Mouse (Mus musculus) granulocyte monocyte progenitor cell, adult 5-6 weeks (primary cell): ENCODE measurements around the gene Zswim1. TPM values are rescaled to one million over a fixed set of nuclear protein-coding genes. Genes with fewer than 3 reads are reported as not detected.
"Not testable (repeated sequence)": the region's sequence is repeated elsewhere in the genome, so short reads cannot be mapped to it uniquely, and the experiment has no call there.

Experiments
- ATAC-seq: replicated peaks from 2 replicates; pipeline ENCODE4 v1.8.0; 2016; ENCODE audit warnings: mild to moderate bottlenecking, moderate TSS enrichment, inconsistent platforms; ENCODE audit not compliant: poor library complexity, severe bottlenecking
- total RNA-seq, 2 experiments: library from RNA; stranded (forward) in 1 of 2; stranded (reverse) in 1 of 2; fragments of 200-712, 200-1000 nt in 1 of 2; fragments of >200 nt in 1 of 2; fragmentation: Nextera tagmentation in 1 of 2; gene quantifications; 2 replicates each; pipeline ENCODE4 v1.2.3; 2014 to 2017

Gene Zswim1
- total RNA-seq, 2 experiments from 2014 or later, result 3.5 to 5.8 TPM

DNA sequence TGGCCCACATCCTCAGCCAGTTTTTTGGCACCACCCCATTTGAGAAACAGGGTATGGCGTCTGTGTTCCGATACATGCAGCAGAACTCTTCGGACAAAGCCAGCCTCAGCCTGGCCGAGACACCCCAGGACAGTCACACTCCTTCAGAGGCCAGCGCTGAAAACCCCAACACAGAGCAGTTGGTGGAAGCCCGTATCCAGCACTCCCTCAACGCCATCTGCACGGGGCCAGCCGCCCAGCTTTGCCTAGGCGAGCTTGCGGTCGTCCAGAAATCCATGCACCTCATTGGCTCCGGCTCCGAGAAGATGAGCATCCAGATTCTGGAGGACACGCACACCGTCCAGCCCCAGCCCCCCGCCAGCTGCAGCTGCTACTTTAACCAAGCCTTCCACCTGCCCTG, 3.0 kb downstream of the Zswim1 start:
- ATAC-seq, result no peak

DNA sequence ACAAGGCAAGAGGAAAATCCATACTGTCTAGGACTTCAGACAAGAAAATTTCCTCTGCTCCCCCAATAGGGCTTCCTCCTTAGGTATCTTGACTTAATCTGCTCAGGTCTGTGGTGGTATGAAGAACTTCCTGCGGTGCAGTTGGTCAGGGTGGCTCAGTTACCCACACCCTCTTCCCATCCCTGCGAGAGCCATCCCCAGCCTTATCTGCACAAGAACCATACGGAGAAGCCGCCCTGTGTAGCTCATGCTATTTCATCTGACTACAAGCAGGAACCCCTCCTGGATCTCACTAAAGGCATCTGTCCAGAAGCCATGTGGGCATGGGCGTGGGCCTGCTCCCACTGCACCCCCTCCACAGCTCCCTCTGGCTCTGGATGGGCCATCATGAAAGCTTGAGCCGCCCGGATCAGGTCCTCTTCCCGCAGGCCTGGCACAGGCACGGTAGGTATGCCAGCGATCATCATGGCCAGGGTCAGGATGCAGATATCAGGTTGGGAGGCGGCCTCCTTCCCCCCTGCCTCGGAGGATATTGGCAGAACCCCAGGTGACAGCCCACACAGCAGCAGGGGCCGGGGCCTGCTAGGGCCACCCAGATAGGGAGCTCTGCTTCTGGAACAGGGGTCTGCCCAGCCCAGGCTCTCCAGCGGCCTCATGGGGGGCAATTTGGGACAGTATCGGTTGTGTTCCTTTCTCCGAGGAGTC, 4.8 kb downstream of the Zswim1 start:
- no peak for ATAC-seq

DNA sequence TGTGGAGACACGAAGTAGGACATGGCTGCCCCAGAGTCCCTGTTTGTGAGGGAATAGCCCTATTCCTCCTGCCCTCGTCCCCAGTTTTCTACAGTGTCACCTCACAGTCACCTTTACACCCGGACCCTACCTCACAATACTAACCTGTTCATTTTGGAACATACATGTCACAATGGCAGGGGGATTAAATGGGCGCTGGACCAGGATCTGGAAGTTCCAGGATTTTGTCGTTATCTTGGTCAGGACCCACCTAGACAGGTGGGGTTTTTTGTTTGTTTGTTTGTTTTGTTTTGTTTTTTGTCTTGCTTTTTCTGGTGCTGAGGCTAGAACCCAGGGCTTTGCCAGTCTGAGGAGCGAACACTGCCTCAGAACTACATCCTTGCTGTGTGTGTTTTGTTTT, 6.0 kb downstream of the Zswim1 start, which contains the start of gene Spata25:
Gene Spata25 (minus strand): TSS at position 101 of the 400 bp plus-strand sequence.
- ATAC-seq, result no peak

DNA sequence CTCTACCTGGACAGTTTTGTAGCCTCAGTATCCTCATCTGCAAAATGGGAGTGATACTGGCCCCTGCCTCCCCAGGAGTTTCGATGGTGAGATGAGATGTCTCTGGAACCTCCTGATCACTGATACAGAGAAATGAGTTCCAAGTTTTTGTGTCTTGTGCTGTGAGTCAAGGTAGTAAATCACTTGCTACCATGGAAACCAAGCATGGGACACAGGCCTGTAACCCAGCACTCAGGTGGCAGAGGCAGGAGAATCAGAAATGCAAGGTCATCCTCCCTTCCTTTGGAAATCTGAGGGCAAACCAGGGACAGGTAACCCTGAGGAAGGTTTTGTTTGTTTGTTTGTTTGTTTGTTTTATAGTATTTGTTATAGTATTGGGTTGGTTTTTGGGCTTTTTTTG, 6.6 kb downstream of the Zswim1 start:
- no peak for ATAC-seq

DNA sequence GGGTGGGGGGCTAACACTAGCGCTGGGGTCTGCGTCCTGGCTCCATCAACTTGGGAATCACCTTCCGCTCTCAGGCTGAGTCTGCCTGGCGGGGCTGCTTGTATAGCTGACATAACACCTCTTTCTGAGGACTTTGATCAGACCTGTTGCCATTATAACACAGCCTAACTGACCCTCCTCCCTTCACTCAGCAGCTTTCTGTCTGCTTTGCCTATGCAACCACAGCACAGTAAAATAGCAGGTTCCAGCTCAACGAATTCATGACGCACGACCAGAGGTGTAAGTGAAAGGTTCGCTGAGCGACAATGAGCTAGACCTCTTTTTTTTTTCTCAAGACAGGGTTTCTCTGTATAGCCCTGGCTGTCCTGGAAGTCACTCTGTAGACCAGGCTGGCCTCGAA, 8.5 kb downstream of the Zswim1 start:
- ATAC-seq, result no peak

DNA sequence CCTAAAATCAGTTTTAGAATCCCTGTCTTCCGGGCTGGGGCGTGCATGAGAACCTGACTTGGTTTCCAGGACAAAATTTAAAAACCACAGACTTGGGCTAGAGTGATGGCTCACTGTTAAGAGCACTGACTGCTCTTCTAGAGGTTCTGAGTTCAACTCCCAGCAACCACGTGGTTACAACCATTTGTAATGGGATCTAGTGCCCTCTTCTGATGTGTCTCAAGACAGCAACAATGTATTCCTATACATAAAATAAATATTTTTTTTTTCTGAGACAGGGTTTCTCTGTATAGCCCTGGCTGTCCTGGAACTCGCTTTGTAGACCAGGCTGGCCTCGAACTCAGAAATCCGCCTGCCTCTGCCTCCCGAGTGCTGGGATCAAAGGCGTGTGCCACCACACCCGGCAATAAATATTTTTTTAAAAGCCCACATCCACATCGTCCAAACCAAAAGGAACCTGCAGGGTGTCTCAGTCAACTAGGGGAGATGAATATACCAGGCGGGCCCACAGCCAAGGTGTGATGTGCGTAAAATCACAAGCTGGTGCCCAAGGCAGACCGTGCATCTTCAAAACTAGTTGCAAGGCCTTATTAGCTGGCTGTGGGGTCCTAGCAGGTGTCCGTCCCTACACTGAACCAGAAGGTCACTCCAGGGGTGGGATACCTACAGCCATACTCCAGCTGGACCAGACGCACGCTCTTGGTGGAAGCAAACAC, 9.7 kb downstream of the Zswim1 start:
- ATAC-seq, result no peak

DNA sequence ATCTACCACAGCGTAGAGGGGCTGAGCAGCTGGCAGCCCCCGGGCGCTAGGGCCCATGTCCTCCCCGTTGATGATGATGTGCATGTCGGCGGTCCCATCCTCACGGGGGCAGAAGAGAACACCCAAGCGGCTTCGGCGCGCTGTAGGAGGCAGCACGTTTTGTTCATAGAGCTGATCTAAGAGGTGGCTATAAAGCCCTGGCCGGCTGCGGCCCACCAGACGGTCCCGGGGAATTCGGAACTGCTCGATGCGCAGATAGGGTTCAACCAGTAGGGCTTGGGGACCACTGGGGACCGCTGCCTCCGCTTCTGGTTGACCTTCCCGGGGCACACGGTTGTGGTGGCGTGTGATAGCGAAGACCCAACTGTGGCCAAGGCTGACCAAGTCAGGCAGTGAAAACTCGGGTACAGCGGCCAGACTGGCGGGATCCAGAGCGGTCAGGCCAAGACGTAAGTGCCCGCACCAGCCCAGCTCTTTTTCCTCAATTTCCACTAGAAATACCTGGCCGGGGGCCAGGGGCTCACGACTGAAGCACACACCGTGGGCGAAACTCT, 10.3 kb downstream of the Zswim1 start, which contains the start of gene Ctsa:
Gene Ctsa (plus strand): TSS at position 126 of the 554 bp plus-strand sequence.
- ATAC-seq, result peak; percentile 77

DNA sequence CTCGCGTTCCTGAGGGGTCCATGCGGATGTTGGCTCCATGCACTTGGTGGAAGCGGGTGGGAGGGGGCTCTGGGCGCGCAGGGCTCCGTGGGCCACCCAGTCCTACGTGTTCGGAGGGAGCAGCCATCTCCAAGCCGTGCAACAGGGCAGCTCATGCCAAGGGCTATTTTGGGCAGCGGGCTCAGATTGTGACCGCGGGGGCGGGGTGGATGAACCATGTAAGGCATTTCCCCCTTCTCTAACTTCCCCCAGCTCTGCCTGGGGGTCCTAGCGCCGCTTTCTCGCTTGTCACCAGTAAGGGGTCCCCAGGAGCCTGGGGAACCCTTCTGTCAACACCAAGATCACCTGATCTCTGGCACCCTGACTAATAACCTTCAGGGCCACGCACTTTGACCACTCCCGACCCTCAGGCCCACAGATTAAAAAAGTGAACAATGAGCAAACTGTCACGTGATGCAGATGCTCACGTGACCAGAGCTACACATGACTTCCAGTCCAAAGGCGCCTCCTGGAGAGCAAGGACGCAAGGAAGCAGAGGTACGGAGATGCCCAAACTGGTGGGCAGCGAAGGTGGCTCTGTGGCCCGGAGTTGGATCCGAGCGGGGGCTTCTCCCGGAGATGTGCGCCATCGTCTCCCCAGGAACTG, 11.0 kb downstream of the Zswim1 start, which contains the start of gene Neurl2:
Gene Neurl2 (minus strand): TSS at position 143 of the 646 bp plus-strand sequence.
- peak; percentile 64 for ATAC-seq

DNA sequence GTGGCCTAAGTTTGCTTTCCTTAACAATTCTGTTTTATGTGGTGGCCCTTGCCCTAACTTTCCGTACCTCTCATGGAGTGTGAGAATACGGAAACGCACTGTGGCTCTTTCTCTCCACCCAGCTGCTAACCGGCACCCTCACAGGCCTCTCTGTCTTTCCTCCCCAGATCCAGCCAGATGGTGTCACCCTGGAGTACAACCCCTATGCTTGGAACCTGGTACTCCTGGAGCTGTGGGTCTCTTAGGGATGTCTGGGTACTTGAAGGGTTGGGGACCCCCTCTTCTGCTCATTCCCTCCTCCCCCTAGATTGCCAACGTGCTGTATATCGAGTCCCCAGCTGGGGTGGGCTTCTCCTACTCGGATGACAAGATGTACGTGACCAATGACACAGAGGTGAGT, 12.0 kb downstream of the Zswim1 start:
- ATAC-seq, result no peak

DNA sequence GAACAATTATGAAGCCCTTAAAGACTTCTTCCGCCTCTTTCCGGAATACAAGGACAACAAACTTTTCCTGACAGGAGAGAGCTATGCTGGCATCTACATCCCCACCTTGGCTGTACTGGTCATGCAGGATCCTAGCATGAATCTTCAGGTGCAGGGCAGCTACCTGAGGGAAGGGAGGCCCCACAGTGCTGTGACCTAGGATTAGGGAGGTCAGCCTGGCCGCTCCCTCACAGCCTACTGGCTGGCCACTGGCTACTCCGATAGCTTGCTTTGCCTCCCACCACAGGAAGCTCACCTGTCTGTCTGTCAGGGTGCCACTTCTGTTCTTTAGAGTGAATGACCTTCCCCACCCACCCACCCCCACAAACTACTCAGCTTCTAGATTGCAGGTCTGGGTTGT, 12.7 kb downstream of the Zswim1 start:
- no peak for ATAC-seq

DNA sequence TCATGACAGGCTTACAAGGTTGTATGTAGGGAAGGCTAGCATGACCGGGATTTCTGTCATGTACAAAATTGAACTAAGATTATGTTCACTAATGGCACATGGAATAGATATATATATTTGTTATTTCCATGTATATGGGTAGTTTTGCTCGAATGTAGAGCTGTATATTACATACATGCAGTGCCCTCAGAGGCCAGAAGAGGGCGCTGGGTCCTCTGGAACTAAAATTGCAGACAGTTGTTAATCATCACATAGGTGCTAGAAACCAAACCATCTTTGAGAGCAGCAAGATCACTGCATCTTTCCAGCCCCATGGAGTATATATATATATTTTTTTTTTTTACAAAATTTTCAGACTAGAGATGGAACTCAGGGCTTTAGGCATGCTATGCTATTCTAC, 23.3 kb downstream of the Zswim1 start:
- no peak for ATAC-seq

DNA sequence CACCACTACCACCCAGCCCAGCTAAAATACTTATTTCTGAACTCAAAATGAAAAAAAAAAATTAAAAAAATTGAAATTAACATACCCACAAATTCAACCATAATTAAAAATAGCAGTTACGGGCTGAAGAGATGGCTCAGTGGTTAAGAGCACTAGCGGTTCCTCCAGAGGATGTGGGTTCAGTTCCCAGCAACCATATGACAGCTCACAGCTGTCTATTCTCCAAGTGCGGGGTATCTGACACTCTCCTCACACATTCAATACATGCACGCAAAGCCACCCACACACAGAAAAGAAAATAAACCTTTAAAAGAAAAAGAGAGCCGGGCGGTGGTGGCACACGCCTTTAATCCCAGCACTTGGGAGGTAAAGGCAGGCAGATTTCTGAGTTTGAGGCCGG, 27.6 kb downstream of the Zswim1 start:
- ATAC-seq, result no peak

DNA sequence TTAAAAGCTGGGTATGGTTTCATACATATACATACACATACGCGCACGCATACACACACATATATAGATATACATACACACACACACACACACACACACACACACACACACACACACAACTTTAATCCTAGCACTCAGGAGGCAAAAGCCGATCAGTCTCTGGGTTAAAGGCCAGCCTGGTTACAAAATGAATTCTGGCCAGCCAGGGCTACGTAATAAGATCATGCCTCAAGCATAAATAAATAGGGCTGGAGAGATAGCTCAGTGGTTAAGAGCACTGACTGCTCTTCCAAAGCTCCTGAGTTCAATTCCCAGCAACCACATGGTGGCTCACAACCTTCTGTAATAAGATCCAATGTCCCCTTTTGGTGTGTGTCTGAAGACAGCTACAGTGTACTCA, 33.1 kb downstream of the Zswim1 start:
- not testable (repeated sequence) for ATAC-seq

DNA sequence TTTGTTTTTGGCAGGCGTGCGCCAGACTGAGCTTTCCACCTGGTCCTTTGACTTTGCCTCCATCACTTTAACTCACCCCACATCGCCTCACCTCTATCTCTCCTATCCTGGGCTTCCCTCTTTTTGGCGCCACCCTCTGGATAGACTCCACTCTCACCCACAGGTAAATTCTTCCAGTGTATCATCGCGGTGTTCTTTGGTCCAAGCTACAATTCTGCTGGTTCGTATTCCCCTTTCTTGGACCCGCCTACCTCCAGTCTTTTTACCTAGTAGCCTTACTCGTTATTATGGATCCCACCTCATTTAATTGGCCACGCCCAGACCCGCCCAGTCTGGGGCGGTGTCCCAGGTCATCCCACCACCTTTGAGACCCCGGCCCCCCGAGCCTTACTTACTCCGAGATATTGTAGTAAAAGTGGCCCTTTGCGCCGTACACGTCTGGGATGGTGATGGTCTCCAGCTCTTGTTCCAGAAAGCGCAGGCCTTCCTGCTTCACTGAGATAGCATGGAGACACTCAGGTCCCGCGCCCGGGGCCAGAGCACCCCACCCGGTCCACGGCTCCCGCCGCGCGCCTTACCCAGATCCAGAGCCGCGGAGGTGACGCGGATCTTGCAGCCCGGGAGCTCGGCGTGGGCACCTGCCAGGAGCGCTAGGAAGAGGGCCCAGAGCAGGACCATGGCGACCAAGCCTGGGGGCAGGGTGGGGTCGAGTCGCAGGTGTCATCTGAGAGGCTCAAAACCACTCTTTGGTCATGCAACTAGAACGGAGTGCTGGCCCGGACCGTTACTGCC, 34.0 kb downstream of the Zswim1 start:
- 0 out of 2 replicates have a peak, but pooled peaks have one; percentile 1 for ATAC-seq

DNA sequence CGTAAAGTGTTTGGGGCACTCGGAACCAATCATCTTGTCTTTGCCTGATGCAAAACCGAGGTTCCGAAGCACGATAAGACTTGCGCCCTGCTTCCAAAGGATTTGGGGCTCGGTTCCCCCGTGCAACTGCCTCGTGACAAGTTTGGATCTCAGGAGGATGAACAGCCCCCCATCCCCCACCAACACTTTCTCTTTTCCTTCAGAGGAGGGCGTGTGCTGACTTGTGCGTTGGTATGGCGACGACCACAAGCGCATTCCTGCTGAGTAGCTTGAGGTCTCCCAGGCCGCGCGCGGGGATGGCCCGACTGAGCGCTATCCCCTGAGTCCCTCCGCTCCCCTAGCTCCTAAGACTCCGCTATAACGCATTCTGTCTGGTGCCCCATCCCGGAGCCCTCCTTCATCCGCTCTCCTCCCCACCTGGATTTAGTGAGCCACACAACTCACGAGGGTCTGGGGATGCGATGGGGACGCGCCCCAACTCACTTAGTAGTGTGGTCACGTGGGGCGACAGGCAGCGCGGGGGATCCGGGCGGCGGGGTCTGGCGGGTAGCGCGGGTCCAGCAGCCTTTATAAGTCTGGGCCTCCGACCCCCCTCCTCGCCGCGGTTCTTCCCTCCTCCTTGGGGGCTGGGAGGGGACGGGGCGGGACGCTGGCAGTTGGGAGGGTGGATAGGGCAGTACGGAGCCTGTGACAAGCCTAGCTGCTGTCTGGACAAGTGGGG, 34.8 kb downstream of the Zswim1 start, which contains the start of gene Pltp:
Gene Pltp (minus strand): TSS at position 611 of the 721 bp plus-strand sequence.
- ATAC-seq, result peak; percentile 49

DNA sequence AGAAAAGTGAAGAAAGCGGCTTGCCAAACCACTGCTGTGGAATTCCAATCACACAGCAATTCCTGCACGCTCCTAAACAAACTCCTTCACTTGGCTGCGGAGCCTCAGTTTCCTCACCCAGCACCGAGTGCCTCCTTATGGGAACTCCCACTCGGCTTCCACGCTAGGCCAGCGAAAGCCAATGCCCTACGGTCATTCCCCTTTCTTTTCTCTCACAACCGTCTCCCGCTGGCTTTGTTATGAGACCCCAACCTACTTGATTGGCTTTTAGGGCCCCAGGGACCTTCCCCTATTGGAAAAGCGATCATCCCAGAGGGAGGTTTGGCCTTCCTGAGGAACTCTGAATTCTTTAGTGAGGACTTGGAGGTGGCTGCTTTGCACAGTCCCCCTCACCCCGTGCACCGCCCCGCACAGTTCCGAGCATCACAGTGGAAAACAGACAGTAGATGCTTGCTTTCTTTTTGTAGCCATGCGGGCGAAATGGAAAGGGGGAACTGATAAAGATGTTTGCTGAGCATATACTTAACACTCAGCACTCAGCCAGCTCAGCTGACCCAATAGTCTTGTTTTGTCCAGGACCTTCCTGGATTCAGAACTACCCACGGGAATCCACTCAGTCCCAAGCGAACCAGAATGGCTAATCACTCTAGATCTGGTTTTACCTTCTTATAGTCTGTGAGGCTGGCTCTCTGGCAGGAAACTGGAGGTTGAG, 35.5 kb downstream of the Zswim1 start:
- no peak for ATAC-seq

DNA sequence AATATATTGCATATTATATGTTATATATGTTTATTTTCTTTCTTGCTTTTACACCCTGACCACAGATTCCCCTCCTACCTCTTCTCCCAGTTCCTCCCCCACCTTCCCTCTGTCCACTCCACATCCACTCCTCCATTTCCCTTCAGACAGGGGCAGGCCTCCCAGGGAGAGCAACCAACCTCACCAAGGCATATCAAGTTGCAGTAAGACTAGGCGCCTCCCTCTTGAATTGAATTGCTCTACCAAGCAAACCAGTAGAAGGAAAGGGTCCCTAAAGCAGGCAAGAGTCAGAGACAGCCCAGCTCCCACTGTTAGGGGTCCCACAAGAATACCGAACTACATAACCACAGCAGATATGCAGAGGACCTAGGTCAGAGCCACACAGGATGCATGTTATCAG, 36.7 kb downstream of the Zswim1 start:
- no peak for ATAC-seq

DNA sequence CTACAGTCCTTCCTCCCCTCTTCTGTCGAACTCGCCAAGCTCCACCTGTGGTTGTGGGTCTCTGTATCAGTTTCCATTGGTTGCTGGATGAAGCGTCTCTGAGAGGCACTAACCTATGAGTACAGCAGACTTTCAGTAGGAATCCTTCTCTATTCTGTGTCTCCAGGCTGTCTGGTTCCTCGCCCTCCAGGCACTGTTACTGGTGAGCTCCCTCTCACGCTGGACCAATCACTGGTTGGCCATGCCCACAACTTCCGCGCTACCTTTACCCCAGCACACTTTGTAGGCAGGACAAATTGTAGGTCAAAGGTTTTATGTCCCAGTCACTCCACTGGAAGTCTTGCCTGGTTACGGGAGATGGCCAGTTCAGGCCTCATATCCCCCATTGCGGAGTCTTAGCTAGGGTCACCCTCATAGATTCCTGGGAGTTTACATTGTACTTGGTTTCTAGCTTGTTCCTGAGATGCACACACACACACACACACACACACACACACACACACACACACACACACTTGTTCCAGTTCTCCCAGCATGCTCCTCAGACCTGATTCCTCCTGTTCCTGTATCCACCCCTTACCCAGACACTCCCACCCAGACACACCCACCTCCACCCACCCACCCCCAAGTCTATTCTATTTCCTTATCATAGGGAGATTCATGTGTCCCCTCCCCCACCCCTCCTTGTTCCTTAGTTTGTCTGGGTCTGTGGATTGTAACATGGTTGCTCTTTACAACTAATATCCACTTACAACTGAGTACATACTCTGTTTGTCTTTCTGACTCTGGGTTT, 37.4 kb downstream of the Zswim1 start:
- no peak for ATAC-seq
